Mouse (Mus musculus) 3T3-L1 (cell line): ENCODE results near the gene Lin7a.

ENCODE experiments used
- DNase-seq: peaks from one replicate; pipeline ENCODE4 v3.0.0-alpha.2; 2015; ENCODE audit warnings: low read depth, low spot score

Lin7a gene

GRCm38 (mm10) chr10:107251801-107252502 is 19.5 kb upstream of the Lin7a start:
- DNase-seq: peak; percentile 95

- DNase-seq: peak; percentile 96
Observed at GRCm38 (mm10) chr10:107252503-107252815, 19.0 kb upstream of the Lin7a start.

GRCm38 (mm10) chr10:107253191-107253965 is 18.1 kb upstream of the Lin7a start:
- DNase-seq: peak; percentile 96

- peak; percentile 86 for DNase-seq
Observed at GRCm38 (mm10) chr10:107254656-107255055, 16.8 kb upstream of the Lin7a start.

- DNase-seq: peak; percentile 93
Observed at GRCm38 (mm10) chr10:107255351-107256050, 16.0 kb upstream of the Lin7a start.

GRCm38 (mm10) chr10:107256451-107256960 is 15.0 kb upstream of the Lin7a start:
- DNase-seq: peak; percentile 94

GRCm38 (mm10) chr10:107260428-107260827 is 11.1 kb upstream of the Lin7a start:
- no peak for DNase-seq

GRCm38 (mm10) chr10:107272131-107272803 is 781 bp downstream of the Lin7a start:
- no peak for DNase-seq

- DNase-seq: no peak
Observed at GRCm38 (mm10) chr10:107272804-107273145, 1.3 kb downstream of the Lin7a start.

- no peak for DNase-seq
Observed at GRCm38 (mm10) chr10:107273848-107274247, 2.4 kb downstream of the Lin7a start.

- peak; percentile 23 for DNase-seq
Observed at GRCm38 (mm10) chr10:107274785-107275184, 3.3 kb downstream of the Lin7a start.

- peak; percentile 43 for DNase-seq
Observed at GRCm38 (mm10) chr10:107276647-107277046, 5.2 kb downstream of the Lin7a start.

GRCm38 (mm10) chr10:107293934-107294664 is 22.6 kb downstream of the Lin7a start:
- DNase-seq: no peak

GRCm38 (mm10) chr10:107300587-107301248 is 29.2 kb downstream of the Lin7a start:
- DNase-seq: no peak

GRCm38 (mm10) chr10:107310964-107311490 is 39.5 kb downstream of the Lin7a start:
- DNase-seq: no peak

GRCm38 (mm10) chr10:107312609-107313008 is 41.1 kb downstream of the Lin7a start:
- no peak for DNase-seq

- DNase-seq: no peak
Observed at GRCm38 (mm10) chr10:107313395-107313794, 41.9 kb downstream of the Lin7a start.

- no peak for DNase-seq
Observed at GRCm38 (mm10) chr10:107315251-107315650, 43.8 kb downstream of the Lin7a start.

- no peak for DNase-seq
Observed at GRCm38 (mm10) chr10:107315681-107316080, 44.2 kb downstream of the Lin7a start.

- no peak for DNase-seq
Observed at GRCm38 (mm10) chr10:107316100-107316499, 44.6 kb downstream of the Lin7a start.
